Mouse (Mus musculus) brain, embryonic 14.5 days (tissue): ENCODE results near the gene Aig1.

ENCODE experiments used
- CTCF ChIP-seq: fragments of 200-500 bp; IDR thresholded peaks from 2 replicates; pipeline ENCODE4 v1.5.1; 2012; ENCODE audit warnings: inconsistent platforms, mild to moderate bottlenecking, moderate library complexity, borderline replicate concordance; ENCODE audit not compliant: insufficient read depth, insufficient read length; ENCODE audit errors: extremely low read depth
- POLR2A ChIP-seq: fragments of 200-500 bp; IDR thresholded peaks from 2 replicates; pipeline ENCODE4 v1.6.1; 2012; ENCODE audit warnings: mild to moderate bottlenecking, inconsistent platforms, borderline replicate concordance; ENCODE audit not compliant: poor library complexity, insufficient read depth, insufficient read length, severe bottlenecking; ENCODE audit errors: extremely low read depth

- TF ChIP-seq CTCF (no peak), POLR2A (no peak)
Observed at GRCm38 (mm10) chr10:13684452-13684851, 184.3 kb downstream of the Aig1 start.
